Mouse (Mus musculus) retina, embryonic 14.5 days (tissue): ENCODE measurements at regions not wholly inside any gene's neighbourhood (a gene's known extent, or its start where the extent isn't known, plus 50 kb on each side); places are given as distances from the start of the nearest gene placed in this dataset.
A peak's percentile ranks its signal among the peaks of the same experiment; 100 is the strongest.

Experiments
- DNase-seq: peaks from one replicate; pipeline ENCODE4 v3.0.0-alpha.2; 2015; ENCODE audit warnings: low spot score

DNA sequence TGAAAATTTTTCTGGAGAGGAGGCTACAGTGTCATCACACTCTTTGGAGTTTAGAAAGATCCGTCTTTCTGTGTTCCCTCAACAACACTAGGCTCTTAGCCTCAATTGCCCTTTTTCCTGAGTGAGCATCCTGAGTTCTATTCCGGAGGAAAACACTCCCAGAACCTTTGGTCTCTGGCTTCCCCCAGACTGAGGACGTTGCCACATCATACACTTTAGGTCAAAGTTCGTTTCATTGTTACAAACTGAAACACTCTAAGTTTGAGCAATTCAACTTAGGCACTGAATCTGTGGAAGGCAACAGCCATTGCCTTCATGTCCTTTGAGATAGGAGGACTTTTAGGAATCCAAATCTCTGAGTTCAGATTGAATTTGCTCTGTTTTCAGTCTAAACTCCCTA is 85.0 kb downstream of the Arl4a start:
- no peak for DNase-seq

DNA sequence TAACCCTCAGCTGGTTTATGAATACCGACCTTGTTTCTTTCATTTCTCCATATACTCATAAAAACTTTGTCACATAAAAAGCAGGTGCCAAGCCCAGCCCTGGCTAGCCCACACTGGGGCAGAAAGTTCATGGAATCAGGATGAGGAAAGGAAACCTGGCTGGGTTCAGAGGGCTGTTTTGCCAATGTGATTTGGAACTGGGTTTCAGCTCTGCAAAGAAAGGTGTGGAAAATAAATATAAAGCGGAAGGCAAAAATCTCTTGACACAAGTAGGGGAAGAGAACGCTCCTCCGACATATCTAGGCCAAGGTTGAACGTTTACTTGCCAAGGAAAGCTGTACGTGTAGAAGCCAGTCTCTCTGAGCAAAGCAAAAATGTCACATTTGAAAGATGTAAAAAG is 85.9 kb downstream of the Arl4a start:
- no peak for DNase-seq

DNA sequence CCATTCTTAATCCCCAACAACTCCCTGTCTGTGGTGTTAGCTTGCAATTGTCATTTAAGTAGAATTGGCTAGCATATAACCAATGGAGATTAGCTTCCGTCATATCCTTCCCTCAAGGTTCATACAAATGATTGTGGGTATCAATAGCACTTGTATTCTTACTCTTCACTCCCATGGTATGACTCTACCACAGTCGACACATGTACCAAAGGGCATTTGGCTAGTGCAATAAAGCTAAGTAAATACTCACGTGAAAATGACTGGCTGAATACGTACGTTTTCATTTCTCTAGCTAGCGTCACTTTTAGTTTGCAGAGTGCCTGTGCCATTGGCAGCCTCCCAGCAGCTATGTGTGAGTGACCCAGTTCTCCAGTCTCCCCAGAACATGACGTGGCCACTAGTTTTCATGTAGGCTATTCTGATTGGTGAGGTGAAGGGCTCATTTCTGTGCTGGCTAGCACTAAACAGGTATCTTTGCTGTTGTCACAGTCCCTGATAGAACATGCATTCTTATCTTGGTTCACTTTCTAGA is 87.5 kb downstream of the Arl4a start:
- no peak for DNase-seq

DNA sequence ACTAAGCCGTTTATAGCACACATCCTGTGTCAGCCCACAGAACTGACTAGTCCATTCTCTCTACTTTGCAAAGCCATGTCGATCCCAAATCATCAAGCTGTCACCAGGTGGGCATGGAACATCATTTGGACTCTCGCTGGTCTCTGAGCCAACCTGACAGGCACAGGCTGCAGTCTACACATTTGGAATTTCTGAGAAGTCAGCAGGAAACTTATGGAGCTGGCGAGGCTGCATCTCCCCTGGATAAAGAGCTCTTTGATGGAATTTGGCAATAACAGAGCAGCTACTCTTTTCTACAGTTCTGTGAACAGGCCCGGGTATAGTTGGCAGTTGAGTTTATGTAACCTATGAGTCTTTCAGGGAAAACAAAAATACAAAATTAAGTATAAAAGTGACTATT is 94.9 kb downstream of the Arl4a start:
- no peak for DNase-seq

DNA sequence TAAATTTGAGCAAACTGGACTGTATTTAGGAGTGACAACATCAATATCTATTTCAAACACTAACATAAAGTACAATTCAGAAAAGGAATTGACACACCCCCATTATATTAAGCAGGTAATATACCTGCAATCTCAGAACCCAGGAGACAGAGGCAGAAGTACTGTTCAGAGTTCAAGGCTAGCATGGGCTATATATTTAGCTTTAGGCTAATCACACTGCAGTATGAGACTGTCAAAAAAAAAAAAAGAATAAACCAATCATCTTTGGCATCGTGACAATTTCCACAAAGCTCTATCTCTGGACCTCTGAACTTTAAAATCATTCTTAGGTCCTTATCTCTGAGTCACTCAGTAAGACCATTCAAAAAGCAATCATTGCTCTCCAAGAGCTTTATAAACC is 96.7 kb downstream of the Arl4a start:
- DNase-seq, result no peak

DNA sequence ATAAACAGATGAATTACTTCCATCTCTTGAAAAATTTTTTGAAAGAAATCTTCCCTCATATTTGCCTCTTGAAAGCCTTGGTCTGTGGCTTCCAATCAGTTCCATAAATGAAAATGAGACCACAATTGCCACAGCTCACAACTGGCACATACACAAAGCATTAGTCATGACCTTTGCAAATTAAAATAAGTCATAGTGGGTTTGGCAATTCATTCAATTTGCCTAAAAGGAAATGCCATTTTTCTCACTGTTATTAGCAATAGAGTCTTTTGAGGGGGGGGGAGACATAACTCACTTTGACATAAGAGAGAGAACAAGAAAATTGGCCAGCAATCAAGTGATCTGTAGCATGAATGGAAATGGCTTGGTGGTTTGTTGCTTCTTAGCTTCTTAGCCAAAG is 98.8 kb downstream of the Arl4a start:
- no peak for DNase-seq

DNA sequence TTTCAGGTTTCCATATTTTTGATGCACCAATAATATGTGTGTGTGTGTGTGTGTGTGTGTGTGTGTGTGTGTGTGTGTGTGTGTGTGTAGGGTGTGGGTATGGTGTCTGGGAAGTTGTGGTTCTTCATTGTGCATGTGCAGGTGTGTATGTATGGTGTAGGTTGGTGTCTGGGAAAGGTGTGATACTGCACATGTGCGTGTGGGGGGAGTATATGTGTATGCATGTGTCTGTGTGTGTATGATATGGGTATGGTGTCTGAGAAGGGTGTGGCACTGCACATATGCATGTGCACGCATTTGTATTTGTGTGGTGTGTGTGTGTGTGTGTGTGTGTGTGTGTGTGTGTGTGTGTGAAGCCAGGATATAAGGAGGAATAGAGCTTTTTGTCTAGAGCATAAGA is 99.6 kb downstream of the Arl4a start:
- no peak for DNase-seq

DNA sequence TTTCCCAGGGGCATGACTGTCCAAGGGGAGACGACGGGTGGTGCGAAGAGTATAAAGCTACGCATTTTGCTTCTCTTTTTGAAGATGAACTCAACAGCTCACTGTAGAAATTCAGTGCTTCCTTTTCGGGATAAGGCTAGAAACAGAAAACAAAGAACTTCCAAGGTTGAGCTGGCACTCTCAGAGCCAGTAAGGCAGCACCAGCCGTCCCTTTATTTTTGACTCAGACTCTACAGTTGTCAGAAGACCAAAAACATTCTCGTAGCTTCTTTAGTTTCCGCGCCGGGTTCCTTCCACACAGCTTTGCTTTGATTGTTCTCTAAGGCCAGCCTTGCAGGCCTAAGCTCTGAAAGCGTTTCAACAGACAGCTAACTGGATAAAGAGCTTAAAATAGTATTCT is 101.5 kb downstream of the Arl4a start:
- DNase-seq, result no peak

DNA sequence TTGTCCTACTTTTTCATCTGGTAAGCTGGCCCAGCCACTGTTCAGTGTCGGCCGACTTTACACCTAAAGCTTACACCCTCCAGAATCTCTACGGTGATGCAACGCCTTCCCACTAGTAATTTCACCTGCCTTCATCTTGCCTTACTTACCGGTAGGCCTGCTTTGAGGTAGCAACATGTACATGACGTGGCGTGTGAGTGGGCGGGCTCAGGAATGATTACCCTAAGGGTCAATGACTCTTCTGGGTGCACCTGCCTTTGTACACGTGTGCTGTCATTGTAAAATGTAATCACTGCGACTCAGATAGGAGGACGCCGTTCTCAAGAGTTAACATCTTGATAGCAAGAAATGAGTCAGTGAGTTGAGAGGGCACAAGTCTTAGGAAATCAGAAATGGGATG is 102.0 kb downstream of the Arl4a start:
- DNase-seq, result no peak

DNA sequence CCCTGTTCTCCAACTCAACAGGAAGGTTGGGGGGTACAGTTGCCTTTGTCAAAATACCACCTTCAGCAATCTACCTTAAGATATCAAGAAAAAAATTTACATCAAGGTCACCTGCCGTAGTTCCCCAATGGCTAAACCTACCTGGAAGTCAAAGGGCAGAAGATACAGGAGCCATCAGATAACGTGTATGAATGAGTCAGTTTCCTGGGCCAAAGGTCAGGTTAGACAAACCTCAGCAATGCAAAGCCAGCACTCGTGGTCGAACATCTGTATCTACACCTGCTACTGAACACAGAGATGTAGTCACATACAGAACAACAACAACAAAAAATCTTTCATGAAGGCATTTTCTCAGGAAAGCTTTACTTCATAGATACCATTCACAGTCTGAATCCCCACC is 102.9 kb downstream of the Arl4a start:
- DNase-seq, result no peak

DNA sequence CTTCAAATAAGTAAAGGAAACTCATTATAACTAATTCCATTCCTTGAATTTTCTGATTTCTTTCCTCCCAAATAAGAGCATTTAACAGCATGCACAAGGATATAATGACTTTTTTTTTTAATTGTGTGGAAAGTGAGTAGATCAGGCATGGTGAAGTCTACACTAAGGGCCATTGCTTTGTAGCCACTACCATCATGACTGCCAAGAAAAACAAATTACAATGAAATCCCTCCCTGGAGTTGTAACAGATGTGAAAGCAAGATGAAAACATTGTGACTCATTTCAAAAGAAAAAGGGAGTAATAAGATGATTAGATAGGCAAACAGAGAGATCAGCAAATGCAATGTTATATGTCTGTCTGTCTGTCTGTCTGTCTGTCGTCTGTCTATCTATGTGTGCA is 106.6 kb downstream of the Arl4a start:
- DNase-seq, result no peak

DNA sequence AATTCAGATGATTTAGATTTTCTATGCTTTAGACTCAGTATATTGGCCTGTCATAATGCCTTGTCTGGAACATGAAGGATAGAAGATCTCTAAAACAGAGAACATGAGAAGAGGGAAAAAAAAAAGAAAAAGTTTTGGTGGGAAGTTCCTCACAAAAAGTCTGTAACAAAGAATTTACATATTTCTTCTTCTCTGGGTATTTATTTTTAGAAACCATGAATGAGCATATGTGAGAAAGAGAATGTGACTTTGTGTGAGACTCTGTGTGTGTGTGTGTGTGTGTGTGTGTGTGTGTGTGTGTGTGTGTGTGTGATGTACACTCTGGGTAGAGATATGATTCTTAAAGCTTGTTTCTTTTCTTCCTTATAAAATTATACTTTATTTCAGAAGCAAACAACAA is 109.9 kb downstream of the Arl4a start:
- DNase-seq, result no peak

DNA sequence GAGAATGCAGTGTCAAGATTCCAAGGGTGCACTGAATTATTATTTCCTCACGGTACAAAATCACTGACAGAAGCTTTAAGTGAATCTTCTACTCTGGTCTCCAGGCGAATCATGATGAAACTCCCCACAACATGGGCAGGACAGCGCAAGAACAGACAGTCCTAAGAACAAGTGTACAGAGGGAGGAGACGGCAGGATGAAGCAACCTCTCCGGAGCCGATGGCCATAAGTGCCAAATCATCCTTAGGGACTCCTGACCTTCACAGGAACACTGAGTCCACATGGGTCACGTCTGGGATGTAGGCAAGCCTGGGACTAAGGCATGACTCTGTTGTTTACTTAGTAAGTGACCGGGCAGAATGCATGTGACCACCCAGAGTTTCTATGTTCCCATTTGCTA is 110.8 kb downstream of the Arl4a start:
- DNase-seq, result no peak

DNA sequence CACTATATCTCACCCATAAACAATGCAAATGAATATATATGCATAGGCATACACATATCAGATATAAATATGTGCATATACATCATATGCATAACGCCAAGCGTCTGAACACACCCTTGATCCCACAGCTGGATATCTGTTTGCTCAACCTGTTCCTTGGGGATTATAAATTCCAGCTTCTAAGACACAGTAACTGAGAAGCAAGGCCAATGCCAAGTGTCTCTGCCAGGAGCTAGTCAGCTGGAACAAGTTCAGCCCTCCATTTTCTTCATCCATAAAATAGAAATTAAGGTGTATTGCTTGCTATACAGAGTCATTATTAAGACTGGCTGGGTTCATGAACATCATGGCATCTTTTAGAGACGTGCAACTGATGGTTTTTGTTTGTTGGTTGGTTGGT is 116.3 kb downstream of the Arl4a start:
- no peak for DNase-seq

DNA sequence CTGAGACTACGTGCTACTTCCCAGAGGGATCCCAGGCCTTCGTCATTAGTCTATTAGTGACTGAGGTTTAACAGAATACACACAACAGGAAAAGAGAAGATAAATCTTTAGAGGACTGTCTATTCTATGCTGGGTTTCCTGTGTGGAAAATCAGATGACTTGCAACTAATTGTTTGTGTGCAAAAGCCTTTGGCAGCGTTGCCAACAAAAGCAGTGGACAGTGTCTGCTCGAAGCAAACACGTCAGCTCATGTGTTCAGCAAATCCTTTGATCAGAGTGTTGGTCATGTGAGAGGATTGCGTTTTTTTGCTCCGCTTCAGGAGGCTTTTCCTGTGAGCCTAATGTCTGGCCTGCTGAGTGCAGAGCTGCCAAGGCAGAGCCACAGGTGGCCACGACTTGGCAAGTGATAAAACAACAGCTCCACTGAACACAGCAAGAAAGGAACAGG is 117.3 kb downstream of the Arl4a start:
- peak; percentile 47 for DNase-seq

DNA sequence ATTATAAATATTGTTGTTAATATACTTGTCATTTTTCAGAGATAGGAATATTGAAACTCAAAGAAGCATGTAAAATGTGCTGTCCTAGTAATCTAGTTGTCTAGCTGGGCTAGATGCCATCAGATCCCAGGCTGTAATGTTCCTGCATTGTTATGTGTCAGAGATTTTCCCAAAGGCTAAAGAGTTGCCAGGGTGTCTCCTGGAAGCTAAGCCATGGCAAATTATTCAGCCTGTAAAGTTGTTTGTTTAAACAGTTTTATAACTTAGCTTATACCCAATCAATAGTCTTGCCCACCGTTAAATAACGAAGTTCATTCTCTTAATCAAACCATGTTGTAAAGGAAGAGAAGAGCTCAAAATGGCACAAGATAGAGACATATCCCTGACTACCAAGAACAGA is 117.9 kb downstream of the Arl4a start:
- no peak for DNase-seq

DNA sequence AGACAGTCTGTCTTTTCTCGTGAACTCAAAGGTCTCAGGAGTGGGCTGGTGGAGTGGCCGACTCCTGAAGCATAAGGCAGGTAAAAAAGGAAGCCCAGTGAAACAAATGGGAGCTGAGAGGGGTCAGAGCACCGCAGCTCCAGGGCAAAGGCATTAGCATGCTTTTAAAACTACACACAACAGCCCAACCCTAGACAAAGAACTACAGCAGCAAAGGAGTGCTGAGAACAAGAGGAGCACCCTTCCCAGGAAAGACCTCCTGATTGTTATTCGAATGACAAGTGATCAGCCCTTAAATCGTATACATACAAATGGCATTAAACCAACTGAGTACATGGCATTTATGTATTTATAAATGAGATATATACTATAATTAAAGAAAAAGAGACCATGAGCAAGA is 149.3 kb downstream of the Arl4a start:
- DNase-seq, result no peak

DNA sequence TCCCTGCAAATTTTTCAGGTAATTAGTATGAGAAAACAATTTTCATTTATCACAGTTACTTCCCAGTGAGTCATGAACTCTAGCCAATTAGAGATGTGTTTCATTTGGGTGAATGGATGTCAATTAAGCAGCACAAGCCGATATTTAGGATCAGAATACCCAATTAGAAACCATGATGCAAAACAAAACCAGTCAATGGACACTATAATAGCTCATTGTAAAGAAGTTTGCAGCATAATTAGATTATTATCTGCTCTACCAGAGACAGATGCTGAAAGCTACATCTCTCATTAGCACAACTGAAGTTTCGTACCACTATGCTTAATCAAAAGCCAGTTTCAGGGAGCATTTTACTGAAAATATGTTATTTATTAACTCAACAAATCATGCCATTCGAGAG is 152.5 kb downstream of the Arl4a start:
- DNase-seq, result peak; percentile 63

DNA sequence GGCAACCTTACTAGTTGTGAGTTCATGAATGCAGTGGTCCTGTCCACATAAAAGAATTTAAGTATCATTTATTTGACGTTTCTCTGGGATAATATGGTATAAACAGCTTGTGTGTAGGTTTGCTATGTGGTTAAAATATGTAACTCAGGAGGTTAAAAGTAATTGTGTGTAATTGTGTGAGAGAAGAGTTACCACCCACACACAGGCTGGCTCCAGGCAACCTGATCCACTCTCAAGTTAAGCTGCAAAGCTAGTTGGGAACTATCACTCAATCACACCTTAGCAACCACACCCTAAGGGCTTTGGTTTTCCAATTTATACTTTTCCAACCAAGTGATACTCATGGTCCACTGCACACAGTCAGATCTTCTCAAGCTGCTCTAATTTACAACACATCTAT is 157.5 kb downstream of the Arl4a start:
- DNase-seq, result no peak

DNA sequence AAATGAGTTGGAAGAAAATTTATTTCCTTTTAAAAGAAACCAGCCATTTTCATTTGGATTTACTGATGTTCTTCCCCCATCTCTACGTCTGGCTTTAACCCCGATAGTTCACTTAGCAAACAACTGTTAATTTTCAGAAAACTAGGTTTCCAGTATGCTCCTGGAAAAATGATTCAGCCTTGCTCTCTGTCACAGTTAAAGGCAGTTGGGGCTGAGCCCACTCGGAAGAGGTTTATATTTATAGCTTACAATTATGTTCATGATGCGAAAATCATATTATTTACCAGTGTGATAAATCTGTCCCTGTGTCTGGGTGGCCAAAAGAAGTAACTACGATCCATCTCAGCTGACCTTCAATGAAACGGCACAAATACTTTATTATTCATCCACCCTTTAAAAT is 163.9 kb downstream of the Arl4a start:
- DNase-seq, result no peak

DNA sequence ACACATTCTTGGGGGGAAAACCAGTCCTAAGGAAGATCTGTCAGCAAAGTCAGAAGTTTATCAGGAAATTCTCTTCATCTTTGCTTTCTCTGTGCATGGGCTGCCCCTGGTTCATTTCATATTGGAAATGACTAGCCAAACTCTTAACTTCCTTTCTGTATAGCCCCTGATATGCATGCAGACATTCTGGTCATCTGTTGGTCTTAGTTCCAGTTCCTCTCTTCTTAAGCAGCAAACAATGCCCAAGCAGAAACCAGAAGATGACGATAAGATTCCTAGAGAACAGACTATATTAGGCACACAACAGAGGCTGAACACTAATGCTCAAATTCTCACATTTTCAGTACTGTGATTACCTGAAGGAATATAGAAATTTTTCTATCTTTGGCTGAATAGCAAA is 176.0 kb downstream of the Arl4a start:
- DNase-seq, result no peak

DNA sequence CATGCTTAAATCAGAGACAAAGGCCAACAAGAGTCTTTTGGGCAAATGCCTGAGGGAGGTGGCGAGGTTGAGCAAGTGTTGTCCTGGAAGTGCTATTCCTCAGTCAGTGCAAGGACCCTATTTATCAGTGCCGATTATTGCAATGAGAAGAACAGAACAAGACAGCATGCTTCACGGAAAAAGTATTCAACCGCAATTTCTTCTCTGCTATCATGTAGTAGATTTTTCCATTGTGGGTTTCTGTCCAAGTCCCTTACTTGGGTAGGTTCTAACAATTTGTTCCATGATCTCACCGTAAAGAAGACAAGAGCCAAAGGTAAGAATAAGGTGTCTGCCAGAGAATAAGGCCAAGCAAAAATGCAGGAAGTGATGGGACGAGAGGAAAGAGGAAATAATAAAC is 186.2 kb downstream of the Arl4a start:
- DNase-seq, result no peak

DNA sequence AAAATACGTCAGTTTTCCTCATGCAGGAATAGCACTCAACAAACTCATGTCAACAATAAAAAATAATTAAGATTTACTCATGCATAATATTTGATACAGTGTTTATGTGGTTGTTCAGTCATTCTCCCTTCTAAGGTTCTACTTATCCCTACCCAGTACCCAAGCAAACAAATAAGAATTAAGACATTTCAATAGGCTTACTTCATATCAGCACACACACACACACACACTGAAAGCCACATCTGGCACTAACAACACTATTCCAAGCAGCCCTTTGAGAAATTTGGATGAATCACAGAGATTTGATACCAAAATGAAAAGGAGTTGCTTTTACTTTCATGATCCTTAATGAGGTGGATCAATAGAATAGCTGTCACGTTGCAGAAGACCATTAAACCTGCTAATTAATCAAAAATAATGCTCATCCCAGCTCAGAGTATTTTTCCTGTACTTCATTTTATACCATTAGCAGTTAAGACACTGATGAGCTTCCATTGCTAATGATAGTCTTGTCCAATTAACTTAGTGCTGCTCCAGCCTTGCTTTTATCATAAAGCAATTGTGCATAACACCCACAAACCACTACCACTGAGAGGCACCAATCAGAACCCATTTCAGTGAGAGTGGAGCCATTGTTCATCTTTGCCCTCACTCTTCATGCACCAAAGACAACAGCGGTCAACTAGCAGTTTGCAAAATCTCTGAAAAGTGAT is 188.3 kb downstream of the Arl4a start:
- peak; percentile 43 for DNase-seq

DNA sequence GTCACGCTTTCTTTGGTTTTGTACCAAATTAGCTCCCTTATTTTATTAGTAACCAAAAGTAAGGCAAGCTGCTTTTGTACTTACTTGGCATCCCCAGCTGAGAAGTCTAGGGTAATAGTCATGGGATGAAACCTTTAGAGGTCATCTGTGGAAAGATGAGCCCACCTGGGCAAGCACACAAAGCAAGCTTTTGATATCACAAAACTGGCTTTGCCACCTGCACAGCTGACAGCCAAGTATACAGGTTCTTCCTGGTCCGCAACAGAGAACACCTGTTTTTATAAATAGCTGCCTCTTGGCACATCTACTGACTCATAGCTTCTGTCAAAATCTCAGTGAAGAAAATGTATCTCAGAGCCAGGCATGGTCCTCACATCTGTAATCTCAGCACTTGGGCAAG is 197.2 kb downstream of the Arl4a start:
- DNase-seq, result no peak
